Mouse (Mus musculus) spleen, postnatal 36 days (tissue): ENCODE data around the gene Nexn.

Source experiments
- DNase-seq, 2 experiments: peaks; one replicate each; pipeline ENCODE4 v3.0.0; 2022; ENCODE audit warnings: low spot score in 2 of 2, mixed read lengths in 1 of 2

The Nexn gene

DNA sequence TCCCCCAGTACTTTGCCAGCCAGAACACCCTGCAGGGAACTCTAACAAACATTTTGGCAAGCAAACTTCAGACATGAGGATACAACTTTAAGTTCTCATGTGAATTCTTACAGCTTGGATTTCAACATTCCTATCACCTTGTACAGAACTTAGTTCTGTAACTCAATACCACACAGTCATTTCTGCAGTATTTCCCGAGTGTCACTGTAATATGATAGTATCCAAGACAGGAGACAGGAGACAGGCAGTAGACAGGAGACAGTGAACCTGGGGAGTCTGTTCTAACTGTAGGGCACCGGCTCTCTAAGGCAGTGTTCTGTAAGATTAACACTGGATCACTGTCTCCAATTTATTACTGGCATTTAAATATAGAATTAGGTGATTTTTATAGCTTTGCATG, 12.3 kb upstream of the Nexn start:
- no peak for DNase-seq

DNA sequence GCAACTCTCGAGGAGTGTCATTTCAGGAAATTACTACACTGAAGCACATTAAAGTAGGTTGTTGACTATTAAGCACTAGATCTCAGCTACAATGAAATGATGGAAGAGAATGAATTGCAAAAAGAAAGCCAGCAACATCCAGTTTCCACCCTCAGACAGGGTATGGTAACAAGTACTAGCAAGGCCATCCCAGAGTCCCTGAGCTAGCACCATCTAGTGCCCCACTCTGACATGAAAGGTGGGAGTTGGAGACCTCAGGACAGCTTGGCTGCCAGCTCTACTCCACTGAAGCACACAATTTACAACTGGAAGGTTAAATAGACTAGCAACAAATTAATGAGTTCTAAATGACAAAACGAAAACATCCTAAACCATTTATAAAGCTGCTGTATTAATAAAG, 11.8 kb upstream of the Nexn start:
- no peak for DNase-seq

DNA sequence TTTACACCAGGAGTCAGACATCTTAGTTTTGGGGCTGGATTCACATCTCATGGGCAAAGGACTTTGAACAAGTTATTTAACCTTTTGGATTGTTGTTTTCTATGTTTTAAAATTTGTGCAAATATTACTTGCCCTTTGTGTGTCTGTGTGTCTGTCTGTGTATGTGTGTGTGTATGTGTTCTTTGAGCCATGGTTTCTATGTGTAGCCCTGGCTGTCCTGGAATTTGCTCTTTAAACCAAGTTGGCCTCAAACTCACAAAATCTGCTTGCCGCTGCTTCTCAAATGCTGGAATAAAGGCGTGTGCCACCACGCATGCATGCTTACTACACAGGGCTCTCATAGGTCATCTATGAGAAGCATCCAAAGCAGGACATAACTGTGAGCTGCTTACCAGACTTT, 10.8 kb upstream of the Nexn start:
- DNase-seq = no peak

DNA sequence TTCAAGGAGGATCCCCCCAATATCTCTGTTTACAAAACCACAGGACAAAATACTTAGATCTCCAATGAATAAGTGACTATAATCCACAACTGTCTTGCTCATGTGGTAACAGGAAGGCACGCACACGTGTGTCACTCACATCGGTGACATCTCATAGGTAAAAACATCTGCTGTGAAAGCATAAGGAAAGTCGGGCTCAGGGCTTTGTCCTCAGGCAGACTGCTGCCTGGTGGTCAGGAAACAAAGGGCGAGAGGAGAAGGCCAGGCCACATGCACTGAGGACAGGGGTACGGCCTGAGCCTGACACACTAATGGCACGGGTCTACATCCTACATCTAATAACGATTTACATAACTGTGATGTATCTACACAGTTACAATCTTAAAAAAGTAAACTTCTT, 8.9 kb upstream of the Nexn start:
- DNase-seq = no peak

DNA sequence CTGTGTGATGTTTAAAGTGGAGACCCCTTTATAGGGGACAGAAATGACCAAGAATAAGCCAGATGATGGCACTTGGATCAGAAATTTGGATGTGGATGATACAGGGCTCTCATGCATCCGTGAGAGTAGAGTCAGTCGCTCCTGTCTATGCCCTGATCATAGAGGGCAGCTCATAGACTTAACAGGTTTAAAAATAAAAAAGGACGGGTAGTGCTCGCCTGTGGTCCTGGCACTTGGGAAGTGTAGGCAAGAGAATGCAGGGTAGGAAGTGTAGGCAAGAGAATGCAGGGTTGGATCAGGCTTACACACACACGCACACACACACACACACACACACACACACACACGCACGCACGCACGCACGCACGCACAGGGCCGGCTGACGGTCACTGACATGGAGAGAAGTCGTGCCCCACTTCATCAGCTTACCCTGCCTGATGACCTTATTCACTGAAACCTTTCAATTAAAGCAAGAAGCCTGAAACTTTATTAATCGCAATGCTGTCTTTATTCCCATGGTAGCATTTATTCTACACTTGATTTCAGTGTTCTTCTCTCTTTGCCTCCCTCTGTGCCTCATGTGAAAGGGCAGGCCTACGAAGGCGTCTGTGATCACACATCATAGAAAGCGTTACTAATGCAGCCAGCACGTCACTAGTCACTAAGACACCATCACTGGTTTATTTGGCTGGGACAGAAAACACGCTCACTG, 7.0 kb upstream of the Nexn start:
- DNase-seq = no peak

DNA sequence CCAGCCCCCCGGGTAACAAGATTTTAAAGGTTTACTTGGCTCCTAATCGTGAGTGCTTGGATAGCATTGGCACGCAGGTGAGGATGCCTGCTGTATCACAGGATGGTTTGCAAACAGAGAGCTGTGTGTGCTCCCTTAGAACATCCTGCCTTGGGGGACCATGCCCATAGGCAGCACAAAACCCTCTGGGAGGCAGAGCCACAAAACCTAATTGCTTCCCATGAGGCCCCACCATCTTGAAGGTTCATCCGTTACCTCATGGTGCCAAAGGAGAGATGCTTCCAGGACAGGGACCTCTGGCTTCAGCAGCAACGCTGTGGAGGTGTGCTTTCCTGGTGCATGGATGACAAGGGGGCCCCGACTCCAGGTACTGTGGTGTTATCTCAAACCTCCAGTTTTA, 5.7 kb upstream of the Nexn start:
- DNase-seq = no peak

DNA sequence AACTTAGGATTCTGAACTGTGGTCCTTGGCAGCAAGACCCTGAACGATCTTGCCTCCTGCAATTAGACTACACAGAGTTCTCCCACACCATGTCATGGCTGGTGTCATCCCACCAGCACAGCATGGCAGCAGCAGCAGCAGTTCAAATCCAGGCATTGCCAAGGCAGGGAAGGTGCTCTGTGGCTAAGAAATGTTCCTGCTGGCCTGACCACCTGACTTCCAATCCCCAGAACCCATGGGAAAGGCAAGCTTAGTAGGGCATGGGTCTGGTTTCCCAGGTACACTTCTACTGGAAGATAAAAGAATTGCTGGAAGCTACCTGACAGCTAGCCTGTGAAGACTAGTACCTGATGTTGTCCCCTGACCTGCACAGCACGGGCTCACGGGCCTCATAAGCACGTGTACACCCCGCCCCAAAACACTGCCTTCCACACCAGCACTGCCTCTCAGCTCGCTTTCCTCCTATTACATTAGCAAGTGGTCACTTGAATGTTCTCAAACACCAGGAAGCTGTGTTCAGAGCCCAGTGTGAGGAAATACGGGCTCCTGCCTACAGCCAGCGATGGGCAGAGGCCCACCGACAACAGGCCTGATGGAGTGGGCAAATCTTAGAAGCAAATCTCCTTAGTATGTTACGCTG, 5.0 kb upstream of the Nexn start:
- no peak for DNase-seq

DNA sequence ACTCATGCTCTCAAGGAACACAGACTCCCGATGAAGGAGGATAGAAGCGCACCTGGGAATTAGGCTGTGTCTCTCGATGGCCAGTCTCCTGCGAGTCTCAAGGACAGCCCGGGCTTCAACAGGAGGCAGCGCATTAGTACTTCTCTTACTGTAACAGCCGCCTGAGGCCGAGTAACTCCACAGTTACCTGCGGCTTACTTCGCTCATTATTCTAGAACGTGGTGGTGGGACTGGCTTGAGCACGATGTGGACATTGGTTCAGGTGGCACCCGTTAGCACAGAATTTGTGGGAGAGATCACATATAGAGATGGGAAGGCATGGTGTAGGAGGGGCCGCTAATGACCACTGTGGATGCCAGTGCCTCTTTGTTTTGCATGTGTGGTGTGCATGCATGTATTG, 1.9 kb upstream of the Nexn start:
- DNase-seq = no peak

DNA sequence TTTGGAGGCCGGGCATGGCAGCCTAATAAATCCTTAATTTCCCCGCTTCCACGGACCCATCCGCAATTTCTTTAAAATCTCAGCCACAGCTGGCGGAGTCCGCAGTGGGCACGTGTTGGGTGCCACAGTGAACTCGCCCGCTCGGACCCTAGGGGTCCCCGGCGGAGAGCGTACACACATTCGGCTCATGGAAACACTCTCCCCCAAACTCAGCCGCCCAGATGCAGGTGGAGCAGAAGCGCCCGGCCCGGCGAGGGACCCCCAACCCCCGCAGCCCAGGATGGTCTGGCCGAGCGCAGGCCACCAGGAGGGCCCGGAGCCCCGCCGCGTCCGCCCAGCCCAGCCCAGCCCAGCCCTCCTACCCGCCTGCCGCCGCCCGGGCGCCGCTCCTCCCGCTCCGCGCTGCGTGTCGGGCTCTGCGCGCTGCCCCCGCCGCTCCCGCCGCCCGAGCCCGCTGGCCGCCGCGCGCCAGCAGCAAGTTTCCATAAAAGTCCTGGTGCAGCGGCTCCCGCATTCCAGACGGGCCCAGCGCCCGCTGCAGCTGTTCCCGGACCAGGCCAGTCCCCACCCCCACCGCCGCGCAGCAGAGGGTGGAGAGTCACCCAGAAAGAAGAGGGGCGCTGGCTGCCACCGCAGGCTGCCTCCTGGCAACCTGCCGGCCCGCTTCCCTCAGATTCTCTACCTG, 657 bp downstream of the Nexn start:
- DNase-seq = no peak

DNA sequence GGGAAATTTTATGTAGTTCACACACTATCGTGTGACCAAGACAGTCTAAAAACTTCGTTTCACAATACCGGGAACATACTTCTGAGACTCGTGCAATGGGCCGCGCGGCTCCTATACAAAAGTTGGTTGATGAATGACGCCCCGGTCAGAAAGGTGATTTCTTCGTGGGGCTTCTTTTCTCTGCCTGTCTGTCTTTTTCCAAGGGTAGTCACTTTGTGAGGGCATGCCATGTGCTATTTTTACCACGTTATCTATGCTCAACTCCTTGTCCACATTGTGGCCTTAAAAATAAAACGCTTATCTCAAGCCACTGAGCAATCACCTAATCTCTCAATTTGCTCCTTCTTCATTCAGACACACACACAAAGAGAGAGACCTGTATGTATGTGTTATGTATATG, 1.3 kb downstream of the Nexn start:
- no peak for DNase-seq

DNA sequence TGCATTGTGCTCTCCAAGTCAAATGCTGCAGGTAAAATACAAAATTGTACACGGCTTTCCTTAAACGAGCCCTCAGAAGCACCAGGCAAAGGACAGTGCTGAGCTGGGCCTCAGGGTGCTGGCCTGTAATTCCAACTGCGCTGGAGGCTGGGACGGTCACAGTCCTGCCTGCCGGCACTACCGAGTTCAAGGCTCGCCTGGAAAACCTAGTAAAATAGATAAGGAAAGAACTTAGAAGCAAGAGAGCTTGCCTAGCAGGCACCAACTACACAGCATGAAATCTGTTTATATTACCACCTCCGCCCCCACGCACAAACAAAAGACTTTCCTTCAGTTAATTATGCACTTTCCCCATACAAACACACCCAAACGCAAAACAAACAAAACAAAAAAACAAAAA, 1.8 kb downstream of the Nexn start:
- DNase-seq = no peak

DNA sequence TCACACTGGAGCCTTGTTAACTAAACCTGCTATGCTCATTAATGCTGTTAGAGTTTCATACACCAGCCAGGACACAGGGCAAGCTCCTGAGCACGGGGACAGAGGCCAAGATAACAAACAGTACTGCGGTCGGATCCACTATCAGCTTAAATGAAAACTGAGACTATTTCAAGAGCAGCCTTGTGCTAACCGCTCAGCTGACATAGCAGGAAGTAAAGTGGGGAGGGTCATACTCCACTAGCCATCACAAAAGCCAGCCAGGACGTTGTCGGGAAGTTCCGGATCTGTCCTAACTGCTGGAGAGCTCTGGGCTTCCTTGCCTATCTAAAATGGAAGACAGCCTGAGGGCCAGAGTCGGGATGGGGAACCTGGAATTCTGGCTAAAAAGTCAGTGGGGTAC, 4.2 kb downstream of the Nexn start:
- DNase-seq = no peak

DNA sequence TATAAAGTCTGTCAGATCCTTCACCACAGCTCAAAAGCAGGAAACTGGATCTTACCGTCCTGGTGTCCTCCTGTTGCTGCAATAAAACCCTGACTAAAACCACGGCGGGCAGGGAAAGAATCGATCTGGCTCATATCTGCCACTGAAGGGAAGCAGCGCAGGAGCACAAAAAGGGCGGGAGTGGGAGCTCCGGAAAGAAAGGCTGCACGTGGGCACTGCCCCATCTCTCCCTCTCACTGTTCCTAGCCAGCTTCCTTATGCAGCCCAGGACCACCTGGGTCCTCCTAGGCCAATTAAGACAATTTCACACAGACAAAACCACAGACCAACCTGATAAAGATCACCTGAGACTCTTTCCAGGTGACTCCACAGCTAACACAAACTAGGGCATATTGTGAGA, 4.7 kb downstream of the Nexn start:
- DNase-seq = no peak

DNA sequence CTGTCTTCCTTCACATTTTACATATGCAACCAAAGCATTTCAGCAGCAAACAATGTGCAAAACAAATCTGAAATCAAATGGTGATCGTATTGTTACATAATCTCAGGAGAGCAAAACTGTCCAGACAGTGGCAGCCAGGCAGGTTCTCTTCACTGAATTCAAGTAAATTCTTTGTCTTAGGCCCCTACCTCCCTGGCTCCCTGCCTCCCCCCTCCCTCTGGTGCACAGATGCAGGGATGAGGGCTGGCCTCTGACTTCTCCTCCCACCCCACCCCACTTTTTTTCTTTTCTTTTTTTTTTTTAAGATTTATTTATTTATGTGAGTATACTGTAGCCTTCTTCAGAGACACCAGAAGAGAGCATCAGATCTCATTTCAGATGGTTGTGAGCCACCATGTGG, 5.8 kb downstream of the Nexn start:
- no peak for DNase-seq

DNA sequence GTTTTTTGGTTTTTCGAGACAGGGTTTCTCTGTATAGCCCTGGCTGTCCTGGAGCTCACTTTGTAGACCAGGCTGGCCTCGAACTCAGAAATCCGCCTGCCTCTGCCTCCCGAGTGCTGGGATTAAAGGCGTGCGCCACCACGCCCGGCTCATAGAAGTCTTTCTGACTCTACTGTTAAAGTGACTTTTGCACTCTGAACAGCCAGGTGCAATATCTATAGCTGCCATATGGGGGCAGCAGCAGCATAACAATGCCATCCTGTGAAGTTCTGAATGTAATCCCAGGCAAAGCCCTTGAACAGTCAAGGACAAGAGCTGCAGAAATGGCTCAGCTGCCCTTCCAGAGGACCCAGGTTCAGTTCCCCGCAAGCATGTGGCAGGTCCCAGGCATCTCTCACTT, 6.7 kb downstream of the Nexn start:
- peak; percentile 32 to 39 for DNase-seq

DNA sequence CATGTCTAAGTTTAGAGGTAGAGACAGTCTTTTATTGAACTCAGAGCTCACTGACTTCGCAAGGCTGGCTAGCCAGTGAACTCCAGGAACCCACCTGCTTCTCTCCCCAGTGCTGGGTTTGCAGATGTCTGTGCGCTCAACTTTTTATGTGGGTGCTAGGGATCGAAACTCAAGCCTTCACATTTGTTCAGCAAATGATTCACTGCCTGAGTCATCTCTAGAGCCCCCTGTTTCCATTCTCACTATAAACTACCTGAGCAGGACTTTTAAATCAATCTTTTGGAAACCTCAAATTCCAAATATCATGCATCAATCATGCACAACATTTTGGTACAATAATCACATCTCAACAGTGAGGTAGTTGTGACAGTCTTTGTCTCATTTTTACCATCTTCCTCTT, 8.6 kb downstream of the Nexn start:
- DNase-seq = no peak

DNA sequence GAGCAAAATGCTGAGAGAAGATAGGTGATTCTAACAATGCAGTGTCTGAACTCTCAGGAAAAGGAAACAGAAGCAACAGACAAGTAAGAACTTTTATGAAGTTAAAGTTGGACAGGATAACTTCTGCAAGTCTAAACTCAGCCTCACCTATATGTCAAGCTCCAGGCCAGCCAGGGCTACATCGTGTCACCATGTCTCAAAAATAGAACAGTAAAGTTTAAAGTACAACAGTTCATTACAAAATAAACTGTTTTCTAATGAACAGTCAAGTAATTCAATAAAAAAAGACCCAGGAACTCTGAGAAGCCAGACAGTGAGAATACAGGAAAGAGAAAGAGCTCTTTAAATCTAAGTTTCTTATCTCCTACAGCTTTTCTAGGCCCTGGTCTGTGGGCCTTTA, 15.7 kb downstream of the Nexn start:
- no peak for DNase-seq

DNA sequence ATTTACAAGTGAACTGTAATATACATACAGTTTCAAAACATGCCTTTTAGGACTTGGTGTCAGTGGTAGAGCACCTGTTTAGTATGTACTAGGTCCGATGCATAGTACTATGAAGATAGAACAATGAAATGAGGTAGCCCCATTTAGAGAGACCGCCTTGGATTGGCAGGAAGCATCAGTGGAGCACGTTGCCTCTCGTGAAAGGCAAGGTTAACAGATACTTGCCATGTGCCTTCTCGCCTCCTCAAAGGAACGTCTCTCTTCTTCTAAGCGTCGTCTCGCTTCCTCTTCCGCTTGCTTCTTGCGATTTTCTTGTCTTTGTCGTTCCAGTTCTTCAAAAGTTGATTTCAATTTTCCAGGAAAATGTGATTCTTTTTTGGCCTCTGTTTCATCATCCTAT, 18.4 kb downstream of the Nexn start:
- DNase-seq = no peak

DNA sequence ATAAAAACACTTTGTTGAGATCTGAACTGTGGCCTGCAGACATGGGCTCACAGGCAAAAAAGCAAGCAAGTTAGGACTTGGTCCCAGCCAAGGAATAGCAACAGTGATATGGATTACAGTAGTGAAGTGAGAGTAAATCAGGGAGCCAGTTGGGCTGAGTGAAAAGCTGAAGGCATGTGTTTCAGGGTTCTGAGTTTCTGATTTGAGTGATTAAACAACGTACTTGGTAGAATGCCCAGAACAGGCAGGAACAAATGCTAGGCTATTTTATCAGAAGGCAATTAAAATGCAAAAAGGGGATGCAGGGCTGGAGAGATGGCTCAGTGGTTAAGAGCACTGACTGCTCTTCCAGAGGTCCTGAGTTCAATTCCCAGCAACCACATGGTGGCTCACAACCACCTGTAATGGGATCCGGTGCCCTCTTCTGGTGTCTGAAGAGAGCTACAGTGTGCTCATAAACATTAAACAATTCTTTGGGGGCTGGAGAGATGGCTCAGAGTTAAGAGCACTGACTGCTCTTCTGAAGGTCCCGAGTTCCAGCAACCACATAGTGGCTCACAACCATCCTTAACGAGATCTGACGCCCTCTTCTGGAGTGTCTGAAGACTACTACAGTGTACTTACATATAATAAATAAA, 20.8 kb downstream of the Nexn start:
- DNase-seq = no peak

DNA sequence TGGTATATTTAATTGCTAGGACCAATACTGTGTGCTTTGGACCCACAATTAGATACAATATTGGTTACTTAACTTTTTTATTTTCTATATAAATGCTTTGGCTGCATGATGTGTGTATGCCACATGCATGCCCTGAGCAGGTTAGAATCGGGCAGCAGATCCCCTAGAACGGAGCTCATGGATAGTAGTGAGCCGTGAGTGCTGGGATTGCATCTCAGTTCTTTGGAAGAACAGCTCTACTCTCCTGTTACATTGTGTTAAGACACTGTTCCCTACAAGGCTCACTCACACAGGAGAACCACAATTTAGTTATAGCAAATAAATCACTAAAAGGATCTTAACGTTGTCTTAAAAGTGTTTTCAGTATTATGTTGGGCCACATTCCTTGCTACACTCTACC, 22.8 kb downstream of the Nexn start:
- no peak for DNase-seq

DNA sequence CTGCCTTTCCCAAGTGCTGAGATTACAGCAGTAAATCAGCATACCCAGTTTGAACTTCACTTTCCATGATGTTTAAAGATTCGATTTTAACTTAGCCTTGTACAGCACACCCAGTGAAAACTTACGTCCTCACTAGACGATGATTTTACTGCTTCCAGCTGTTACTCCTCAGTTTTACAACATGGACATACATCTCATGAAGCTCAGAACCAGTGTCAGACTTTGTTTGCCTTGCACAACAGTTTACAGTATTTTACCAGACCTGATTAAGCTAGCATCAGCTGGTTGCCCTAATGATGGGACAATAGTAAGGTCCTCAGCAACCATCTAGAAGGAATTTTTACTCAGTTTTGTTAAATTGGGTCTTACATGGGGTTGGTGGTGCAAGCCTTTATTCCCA, 25.1 kb downstream of the Nexn start:
- DNase-seq = no peak

DNA sequence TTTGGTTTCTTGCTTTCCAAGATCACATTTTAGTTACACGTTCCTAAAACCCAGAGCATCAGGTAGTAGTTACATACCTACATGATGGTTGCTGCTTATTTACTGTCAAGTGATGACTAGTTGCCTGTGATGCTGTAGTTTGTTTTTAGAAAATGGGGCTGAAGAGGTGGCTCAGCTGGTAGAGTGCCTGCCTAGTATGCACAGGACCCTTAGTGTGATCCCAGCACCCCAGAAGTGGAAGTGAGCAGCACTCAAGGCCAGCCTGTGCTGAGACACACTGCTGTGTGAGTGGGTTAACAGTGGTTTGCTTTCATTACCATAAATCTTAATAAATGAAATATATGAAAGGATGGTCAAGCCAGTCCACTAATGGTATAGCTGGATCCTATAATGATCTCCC, 26.6 kb downstream of the Nexn start:
- DNase-seq = no peak

DNA sequence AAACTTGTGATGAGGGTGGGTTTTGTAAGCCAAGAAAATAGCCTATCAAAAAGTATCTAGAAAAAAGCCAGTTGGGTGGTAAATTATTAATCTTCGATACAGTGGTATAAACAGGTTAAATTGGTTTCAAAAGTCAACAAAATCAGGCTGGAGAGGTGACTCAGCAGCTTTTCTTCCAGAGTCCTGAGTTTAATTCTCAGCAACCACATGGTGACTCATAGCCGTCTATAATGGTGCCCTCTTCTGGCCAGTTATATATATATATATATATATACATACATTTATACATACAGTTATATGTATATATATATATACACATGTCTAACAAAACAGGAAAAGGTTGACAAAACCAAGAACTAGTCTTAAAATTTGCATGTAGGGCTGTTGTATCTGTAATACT, 27.3 kb downstream of the Nexn start:
- peak in 1 of 2 experiments; percentile 40 for DNase-seq
